Mouse (Mus musculus) spleen, adult 2 months (tissue): Measurements from ENCODE around the gene Pttg1ip.

Experiments used
- CTCF ChIP-seq: fragments of 200-500 bp; IDR thresholded peaks from 2 replicates; pipeline ENCODE4 v1.5.1; 2011; ENCODE audit warnings: mild to moderate bottlenecking, inconsistent platforms; ENCODE audit not compliant: insufficient read depth, insufficient read length, insufficient replicate concordance; ENCODE audit errors: extremely low read depth
- POLR2A ChIP-seq: fragments of 200-500 bp; IDR thresholded peaks from 2 replicates; pipeline ENCODE4 v1.6.1; 2011; ENCODE audit warnings: low read depth, low read length, inconsistent platforms

GRCm38 (mm10) chr10:77616166-77616565 lies 34.6 kb downstream of the Pttg1ip start:
- TF ChIP-seq CTCF: no peak
- no peak for TF ChIP-seq POLR2A
